Mouse (Mus musculus): ENCODE measurements around the gene Katnb1.

The Katnb1 gene

DNA sequence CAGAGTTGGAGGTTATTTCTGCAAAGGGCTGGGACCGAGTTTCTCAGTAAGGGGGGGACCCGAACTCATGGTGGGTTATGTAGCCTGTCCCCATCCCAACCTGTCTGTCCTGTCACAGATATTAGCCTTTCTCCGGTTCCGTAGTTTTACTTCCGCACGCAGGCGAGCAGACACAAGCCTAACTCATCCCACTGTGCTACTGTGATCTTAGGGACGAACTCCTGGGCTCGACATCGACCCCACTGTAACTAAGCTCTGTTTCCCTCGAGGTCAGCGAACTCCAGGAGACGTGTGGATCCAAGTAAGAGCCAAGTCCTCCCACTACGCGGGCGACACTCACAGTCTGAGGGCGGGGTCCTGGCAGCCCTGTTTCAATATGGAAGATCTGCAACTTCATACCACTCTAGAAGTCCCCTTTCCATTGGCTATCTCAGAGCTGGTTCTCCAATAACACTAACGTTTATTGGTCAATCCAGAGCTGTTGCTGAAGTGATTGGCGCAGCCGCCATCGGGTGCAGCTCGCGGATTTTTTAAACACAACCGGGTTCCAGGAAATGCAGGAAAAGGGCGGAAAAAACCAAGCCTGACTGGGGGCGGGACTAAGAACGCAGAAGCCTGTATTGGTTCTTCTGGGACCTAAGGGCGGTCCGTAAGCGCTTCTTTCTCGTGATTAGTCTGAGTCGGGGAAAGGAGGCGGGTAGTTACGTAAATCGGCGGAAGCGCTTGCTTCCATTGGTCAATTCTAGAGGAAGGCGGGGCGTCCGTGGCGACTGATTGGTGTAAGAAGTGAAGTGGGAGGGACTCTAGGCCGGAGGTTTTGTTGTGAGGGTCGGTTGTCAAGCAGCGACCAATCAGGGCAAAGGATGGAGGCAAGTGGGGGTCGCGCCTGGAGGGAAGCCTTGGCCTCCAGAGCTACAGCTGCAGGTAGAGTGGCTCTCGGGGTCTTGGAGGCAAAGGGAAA is at the start of gene Katnb1:
Gene Katnb1 (plus strand): TSS at position 806 of the 961 bp plus-strand sequence.
- peak; percentile 100 for DNase-seq

DNA sequence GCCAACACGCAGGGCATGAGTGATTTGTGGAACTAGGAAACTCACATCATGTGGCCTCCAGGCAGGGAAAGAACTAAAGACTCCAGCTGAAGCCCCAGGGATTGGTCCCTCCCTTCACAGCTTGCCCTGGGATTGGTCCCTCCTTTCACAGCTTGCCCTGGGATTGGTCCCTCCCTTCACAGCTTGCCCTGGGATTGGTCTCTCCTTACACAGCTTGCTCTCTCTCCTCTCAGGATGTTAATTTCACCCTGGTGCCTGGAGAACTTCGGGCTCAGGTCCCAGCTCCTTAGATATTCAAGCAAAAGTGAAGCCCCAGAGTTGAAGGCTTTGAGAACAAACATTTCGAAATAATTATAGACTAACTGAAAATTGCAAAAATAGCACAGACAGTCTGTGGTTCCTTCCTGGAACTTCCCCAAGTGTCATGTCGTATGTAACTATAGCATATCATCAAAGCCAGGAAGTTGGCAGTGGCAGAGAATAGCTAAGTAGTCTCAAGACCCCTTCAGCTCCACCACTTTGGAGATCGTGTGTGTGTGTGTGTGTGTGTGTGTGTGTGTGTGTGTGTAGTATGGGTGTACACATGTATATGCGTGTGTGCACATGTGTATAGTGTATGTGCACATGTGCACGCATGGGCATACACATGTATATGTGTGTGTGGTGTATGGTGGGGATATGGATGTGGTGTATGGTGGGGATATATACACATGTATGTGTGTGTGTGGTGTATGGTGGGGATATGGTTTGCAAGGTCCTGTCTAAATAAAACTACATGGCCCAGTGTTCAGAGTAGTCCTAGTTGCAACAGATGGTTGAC is 43.7 kb upstream of the Katnb1 start:
- DNase-seq = peak; percentile 49

DNA sequence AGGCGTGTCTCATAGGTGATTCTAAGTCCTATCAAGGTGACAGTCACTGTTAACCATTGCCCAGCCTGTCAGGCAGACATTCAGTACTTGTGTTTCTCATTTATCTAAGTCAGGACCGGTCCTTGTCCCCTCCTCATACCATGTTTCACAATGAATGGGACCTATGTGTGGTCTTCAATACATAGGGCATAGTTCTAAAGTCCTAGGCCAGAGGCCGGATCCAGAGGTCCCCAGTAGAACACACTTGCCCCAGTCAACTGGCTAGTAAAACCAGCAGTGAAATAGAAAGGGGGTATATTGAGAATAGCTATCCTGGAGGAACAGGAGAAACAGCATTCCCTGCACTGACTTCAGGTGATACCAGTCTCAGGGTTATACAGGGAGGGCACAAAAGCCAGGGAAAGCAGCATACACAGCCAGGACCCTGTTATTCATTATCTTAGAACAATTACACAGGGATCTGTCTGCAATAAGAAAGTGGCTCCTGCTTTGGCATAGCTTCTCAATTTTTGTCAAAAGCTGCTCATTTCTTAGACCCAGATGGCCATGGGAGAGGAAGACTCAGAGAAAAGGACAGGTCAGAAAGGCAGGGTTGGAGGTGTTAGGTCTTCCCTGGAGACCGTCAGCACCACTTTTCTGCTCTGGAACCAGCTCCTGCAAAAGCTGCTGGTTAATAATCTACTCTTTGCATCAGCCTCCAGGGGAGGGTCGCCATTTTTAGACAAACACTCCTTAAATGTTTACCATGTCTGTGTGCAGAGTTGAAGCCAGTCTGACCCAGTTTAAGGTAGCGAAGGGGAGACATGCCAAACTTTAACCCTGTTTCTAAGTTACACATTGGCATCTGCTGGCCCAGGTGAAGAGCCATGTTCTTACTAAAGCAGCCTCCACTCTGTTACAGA is 38.9 kb upstream of the Katnb1 start:
- no peak for DNase-seq

DNA sequence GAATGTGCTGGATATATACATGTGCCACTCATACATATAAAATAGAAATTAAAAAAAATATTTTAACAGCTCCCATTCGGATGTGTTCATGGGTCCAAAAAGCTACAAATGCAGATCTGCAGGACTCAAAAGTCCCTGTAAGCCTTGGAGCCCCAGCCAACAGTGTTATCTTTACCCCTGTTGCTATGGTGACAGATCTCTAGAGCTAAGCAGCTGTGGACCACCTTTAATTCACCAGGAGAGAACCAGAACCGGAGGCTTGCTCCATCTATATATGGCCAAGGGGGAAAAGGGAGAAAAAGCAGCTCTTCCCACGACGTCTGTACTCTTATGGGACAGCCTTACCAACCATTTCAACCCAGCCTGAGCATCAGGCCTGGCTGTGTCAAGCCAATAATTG is 36.2 kb upstream of the Katnb1 start:
- no peak for DNase-seq

DNA sequence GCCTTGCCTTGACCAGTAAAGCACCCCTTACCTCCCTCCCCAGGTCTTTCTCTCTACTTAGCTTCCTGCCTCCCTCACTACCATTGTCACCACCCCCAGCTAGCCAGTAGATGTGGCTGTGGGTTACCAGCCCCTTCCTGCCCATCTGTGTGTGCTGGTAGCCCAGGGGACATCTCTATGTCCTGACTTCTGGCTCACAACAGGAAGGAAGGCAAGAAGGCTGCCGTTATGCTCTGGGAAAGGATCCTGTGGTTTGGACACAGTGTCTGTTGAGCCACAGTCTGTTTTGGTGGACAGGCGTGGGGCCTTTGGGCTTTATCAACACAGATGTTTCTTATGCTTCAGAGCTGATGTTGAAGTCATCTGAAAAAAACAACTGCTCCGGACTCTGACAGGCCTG is 34.0 kb upstream of the Katnb1 start:
- DNase-seq = no peak

DNA sequence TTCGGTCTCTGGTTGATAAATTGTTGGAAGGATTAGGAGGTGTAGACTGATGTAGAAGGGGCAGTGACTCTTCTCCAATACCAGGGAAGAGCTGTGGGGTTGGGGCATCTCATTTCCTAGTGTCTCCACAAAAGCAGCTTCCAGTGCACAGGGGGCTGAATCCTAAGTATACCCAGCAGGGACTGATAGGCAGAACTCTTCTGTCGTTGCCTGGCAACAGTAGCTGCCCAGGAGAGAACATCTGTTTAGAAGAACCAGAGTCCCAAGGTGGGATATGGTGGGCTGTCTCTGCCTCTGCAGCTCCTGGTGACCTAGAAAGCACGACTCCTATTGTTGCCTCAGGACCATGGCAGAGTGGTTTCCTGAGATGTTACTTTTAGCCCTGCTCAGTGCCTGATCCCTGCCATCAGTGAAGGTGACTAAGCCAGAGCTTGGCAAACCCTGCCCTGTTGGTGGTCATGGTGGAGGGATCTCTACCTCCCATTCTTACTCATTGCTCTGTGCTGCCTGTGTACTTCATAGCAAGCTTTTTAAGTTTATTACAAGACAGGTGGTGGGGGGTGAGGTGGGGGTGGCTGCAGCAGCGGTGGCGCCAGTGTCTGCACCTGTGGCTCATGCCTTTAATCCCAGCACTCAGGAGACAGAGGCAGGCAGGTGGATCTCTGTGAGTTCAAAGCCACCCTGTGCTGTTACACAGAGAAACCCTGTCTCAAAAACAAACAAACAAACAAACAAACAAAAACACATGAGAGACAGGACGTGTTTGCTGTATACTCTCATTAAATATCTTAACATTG is 32.9 kb upstream of the Katnb1 start:
- no peak for DNase-seq

DNA sequence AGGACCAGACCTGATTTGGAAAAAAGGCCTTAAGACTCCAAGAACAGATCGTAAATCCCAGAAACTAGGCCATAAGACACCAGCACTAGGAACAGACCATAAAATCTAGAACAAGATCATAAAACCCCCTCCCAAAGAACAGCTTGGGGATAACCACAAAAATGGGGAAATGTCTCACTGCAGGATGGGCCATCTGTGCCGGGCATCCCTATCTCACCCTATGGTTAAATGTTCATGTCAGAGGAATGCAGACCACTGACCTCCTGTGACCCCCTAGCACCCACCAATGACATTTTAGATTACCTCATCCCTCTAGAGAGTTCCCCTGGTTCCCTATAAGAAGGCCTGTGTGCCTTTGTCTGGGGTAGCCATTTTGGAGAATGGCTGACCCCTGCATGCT is 31.4 kb upstream of the Katnb1 start:
- no peak for DNase-seq

DNA sequence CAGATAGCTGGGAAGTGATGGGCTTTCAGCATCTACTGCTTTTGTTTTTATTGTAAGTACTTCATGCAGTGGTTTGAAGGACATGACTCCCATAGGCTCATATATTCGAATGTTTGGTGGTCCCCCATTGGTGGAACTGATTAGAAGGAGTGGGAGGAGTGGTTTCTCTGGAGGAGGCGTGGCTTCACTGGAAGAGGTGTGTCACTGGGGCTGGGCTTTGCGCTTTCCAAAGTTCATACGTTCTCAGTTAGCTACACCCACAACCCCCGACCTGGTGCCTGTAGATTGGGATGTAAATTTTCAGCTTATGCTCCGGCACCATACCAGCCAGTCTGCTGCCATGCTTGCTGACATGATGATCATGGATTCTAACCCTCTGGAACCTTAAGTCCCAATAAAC is 26.5 kb upstream of the Katnb1 start:
- DNase-seq = no peak

DNA sequence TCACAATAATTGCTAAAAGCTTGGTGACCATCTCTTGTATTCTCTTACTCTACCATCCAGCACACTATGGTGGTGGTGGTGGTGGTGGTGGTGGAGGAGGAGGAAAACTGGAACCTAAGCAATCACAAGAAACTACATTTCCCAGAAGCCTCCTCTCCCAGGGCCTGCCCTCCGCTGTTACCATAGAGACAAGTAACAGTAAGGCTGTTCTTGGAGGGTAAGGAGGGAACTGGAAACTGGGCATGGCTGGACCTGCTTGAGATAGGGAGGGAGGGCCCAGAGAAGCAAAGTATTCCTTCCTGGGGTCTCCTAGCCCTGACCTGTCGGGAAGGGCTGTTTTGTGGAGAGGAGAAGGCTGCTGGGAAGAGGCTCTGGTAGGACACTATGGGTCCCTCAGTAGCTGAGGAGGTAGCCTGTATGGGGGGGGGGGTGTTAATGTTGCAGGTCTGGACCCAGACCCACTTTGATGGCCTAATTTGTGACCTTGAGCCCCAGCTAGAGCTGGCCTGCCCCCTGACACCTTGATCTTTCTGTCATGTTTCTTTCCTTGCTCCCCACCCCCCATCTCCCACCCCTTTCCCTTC is 26.0 kb upstream of the Katnb1 start, which contains the start of gene Drc7:
Gene Drc7 (plus strand): TSS at position 177 of the 584 bp plus-strand sequence.
- peak; percentile 51 for DNase-seq

DNA sequence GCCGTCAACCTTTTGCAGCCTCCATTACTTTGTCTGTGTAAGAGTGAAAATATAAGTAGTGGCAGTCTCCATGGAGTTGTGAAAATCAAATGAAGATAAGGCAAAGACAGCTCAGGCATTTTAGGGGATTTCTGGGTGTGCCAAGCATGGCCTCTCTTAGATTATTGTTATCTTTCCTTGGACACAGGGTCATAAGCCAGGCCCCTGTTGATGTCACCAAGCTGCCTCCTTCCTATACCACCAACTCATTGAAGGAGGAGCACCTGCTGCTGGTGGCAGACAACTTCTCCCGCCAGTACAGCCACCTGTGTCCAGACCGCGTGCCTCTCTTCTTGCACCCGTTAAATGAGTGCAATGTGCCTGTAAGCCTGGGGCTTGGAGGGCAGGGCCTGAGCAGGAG is 24.6 kb upstream of the Katnb1 start:
- no peak for DNase-seq

DNA sequence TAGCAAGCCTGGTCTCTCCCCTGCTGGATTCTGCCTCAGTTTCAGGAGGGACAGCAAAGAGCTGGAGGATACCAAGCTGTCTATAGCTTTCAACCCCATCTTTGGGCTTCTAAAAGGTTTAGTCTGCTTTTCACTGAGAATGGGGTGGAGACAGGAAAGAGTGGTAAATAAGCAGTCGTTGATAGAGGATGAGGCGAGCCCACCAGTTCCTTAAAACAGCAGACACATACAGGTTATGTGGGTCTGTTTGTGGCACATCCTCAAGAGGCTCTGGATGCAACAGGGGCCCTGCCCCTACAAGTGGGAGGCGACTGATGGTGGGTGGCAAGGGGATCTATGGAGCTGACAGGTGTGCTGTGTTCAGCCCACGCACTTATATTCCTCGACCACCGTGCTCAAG is 22.3 kb upstream of the Katnb1 start:
- no peak for DNase-seq

DNA sequence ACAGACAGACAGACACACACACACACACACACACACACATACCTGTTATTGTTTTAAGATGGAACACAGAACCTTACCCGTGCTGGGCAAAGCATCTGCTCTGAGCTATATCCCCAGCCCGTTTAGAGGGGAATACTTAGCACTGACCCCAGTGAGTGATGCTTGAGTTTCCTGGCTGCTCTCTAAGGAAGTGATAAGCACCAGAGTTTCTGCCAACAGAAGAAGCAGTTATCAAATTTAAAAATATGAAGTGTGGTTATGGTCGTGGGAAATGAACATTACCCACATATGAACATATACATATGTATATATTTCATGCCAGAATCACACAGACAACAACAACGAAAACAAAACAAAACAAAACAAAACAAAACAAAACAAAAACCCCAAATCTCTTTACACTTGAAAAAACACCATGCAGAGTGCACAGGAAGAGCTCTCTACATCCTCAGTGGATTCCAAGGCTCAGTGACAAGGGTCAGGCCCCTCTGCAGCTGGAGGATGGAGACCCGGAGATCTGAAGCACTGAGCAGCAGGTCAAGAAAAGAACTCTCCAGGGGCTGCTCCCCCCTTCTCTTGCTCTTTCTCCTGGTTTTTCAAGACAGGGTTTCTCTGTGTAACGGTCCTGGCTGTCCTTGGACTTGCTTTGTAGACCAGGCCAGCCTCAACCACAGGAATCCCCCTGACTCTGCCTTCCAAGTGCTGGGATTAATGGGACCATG is 21.0 kb upstream of the Katnb1 start:
- no peak for DNase-seq

DNA sequence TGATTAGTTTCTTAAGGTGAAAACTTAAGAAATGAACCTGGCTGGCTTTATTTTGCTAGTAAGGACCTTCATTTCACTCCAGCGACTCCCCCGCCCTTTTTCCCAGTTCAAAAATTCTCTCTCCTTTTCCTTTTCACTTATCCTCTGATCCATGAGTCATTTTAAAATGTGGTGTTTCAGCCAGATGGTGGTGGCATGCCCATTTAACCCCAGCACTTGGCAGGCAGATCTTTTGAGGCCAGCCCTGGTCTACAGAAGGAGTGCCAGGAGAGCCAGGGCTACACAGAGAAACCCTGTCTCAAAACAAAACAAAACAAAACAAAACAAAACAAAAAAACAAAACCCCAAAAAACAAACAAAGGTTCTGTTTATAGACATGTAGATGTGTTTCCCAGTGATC is 16.5 kb upstream of the Katnb1 start:
- no peak for DNase-seq

DNA sequence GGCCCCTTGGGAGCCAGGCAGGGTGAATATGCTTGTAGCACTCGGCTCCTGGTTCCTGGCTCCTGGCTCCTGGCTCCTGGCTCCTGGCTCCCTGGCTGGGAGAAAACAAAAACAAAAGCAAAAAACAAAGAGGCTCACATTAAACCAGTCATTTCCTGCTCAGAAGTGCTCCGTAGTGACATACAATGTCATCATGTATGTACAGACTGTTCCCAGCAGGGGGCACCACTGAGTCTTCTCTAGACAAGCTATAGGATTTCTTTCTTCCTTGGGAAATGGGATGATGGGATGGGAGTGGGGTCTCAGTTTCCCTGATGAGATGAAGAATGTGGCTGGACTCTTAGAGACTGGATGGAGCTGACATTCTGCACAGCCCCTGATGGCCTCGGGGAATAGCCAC is 13.4 kb upstream of the Katnb1 start:
- DNase-seq = peak; percentile 81

DNA sequence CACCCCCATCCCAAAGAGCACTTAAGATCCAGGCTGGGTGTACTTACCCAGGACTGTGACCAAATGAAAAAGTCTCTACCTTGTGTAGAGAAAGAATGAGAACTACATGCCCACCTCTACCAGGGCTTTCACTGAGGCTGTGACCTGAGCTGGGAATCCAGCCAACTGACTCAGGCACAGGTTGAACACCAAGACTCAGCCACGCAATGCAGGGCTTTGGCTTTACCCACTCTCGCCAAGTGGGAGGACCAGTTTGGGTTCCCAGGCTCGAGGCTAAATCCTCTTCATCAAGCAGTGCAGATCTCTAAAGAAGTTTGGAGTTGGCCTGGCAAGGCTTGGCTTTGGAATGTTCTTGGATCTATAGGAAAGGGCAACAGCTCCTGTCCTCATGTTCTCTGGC is 5.5 kb upstream of the Katnb1 start:
- DNase-seq = no peak

DNA sequence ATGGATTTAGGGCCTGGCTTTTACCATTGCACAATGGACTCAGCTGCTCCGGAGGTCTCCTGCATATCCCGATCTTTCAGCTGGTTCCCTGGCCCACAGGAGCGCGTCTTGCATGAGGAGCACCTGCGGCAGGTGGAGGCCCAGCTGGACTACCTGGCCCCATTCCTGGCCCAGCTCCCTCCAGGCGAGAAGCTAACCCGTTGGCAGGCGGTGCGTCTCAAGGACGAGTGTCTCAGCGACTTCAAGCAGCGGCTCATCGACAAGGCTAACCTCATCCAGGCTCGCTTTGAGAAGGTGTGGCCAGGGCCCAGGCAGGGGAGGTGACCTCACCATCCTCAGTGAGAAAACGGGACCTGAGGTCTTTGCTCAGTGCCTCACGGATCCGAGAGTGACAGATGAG is 4.8 kb upstream of the Katnb1 start:
- DNase-seq = no peak

DNA sequence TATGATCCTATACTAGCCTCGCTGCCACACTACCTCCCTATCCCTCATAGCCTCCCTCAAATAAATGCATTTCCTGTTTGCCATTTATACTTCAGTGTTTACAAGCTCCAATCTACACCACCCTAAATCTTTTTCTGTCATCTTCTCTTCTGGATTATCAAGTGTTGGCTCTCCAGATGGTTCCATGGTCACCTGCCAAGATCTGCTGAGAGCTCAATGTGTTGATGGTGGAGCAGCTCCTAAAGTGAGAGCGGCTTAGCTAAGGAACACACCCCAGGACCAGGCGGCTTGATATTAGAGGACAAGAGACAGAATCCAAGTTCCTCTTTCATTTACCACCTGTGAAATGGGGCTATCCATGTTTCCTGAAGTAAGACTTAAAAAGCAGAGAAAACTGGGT is 2.9 kb upstream of the Katnb1 start:
- no peak for DNase-seq

DNA sequence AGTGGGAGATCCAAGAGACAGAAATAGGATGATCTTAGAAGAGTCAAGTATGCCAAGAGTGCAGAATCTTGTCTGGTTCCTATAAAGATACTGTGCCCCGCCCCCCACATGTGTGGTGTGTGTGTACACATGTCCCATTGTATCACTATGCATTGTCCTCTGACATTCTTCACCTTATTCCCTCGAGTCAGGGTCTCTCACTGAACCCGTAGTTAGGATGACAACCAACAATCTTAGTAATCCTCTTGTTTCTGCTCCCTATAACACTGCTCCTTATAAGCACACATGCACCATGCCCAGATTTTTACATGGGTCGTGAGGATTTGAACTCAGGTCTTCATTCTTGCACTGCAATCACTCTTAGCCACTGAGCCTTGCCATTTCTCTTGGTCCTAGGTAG is 1.7 kb upstream of the Katnb1 start:
- no peak for DNase-seq

DNA sequence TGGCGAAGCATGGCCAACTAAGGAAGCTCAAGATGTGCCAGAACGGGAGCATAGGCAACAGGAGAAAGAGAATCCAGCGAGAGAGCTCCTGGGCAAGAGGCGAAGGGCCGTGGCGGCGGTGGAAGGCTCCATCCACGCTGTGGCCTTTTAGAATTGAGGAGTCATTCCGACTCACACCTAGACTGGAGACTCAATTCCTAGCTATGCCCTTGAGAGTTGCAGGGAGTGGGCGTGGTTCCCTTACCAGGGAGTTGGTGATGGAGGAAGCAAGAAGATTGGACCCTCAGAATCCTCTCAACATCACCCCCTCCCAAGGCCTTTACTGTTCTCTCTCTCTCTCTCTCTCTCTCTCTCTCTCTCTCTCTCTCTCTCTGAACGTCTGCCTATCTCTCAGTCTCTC is 664 bp downstream of the Katnb1 start:
- no peak for DNase-seq

DNA sequence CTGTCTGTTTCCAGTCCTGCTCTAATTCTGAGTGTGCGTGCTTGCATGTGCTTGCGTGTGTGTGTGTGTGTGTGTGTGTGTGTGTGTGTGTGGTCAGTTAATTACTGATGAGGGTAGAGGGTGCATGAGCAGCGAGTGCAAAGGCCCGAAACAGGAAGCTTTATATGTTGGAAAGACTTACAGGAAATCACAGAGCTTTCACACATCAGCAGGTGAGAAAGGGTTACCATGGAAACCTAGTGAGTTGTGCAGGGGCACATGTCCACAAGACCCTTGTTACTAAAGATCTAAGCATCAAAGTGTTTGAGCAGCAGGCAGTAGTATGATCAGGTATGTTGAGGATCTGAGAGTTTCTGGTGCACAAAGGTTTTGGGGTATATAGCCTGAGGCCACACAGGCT is 3.3 kb downstream of the Katnb1 start:
- no peak for DNase-seq

Measured in lung, postnatal 36 days (tissue).